8 mouse cellular contexts compared by ENCODE assay signal in genomic region chr11:71052554-71052953, GRCm38 (mm10). TPM values are rescaled to one million over a fixed set of nuclear protein-coding genes. Genes with fewer than 3 reads are reported as not detected.
DNase-seq lines count a peak whose midpoint lies in the region; ATAC-seq lines count a peak whose summit lies in the region.

No protein-coding gene starts in this region.

- DNase-seq in forebrain, embryonic 14.5 days (ENCODE audit: low spot score) = peak; percentile 80
- DNase-seq in forebrain, embryonic 10.5 days (ENCODE audit: extremely low spot score, low spot score) = no peak
- DNase-seq in left cerebral cortex, postnatal 14 days (ENCODE audit: low spot score in 2 of 2) = peak; percentile 30 to 60
- no peak for DNase-seq in left cerebral cortex, adult 11 months (ENCODE audit: low spot score)
- peak; percentile 33 for DNase-seq in ZHBTc4 (ENCODE audit: low read depth, low spot score)
- peak; percentile 24 for DNase-seq in mesoderm, embryonic 11.5 days (ENCODE audit: low read depth, low spot score)
- no peak for DNase-seq in thymus, adult 18-20 months

- no peak overlapping the region for H3K27ac ChIP-seq in forebrain, embryonic 14.5 days (ENCODE audit: low read depth, low read length)
- no peak overlapping the region for H3K27ac ChIP-seq in forebrain, embryonic 10.5 days

- H3K4me1 ChIP-seq in forebrain, embryonic 14.5 days (ENCODE audit: control insufficient read depth, insufficient read depth, low read length) = no peaks in the 10 kb centered on the region
- H3K4me1 ChIP-seq in forebrain, embryonic 10.5 days = no peaks in the 10 kb centered on the region

- no peaks in the 10 kb centered on the region for H3K27me3 ChIP-seq in forebrain, embryonic 14.5 days (replicated peaks; ENCODE audit: control insufficient read depth, insufficient read depth, low read length)
- no peaks in the 10 kb centered on the region for H3K27me3 ChIP-seq in forebrain, embryonic 10.5 days (ENCODE audit: poor library complexity, severe bottlenecking)

- 3% methylated on average over 1 of the region's 1 CpGs for WGBS in forebrain, embryonic 14.5 days
- WGBS in forebrain, embryonic 10.5 days = 7% methylated on average over 1 of the region's 1 CpGs

- H3K4me2 ChIP-seq in forebrain, embryonic 14.5 days (ENCODE audit: low read length) = no peak overlapping the region

- H3K9me3 ChIP-seq in forebrain, embryonic 14.5 days (replicated peaks; ENCODE audit: control insufficient read depth, low read length) = no peaks in the 10 kb centered on the region
- H3K9me3 ChIP-seq in forebrain, embryonic 10.5 days = no peaks in the 10 kb centered on the region

- ATAC-seq in forebrain, embryonic 14.5 days = peak; percentile 32; the same call in 1 of the 2 replicates
- ATAC-seq in activated CD4-positive, CD25-positive, alpha-beta regulatory T cell, adult 4 months = no peak

- H3K36me3 ChIP-seq in forebrain, embryonic 14.5 days (ENCODE audit: control insufficient read depth, insufficient read depth, low read length) = no peaks in the 10 kb centered on the region
- no peaks in the 10 kb centered on the region for H3K36me3 ChIP-seq in forebrain, embryonic 10.5 days (replicated peaks)

- no peak overlapping the region for H3K9ac ChIP-seq in forebrain, embryonic 14.5 days (ENCODE audit: low read length)

- no peak overlapping the region for H3K4me3 ChIP-seq in forebrain, embryonic 14.5 days (ENCODE audit: low read depth, low read length)
- H3K4me3 ChIP-seq in forebrain, embryonic 10.5 days = no peak overlapping the region

- intact Hi-C loops in left cerebral cortex, postnatal 14 days (cut with DNase I) = loop anchor here (5.0 kb wide), 1 partner anchor 35 kb away; the partner anchor contains the start of genes Derl2 and Mis12

RNA-seq across cellular contexts. Expression of gene 6330403K07Rik, which starts 19.2 kb away (rescaled TPM):
- 336 and 342 TPM in 2 replicates for polyA plus RNA-seq in forebrain, embryonic 14.5 days (2014; fragmentation: Nextera tagmentation; extraction: Ambion mirVana)
- polyA plus RNA-seq in forebrain, embryonic 10.5 days (2016; fragmentation: Nextera tagmentation; extraction: Ambion mirVana) = 105 and 112 TPM in 2 replicates
- total RNA-seq in left cerebral cortex, postnatal 14 days (2021) = 100 to 1,000 TPM; 137 to 158 TPM
- 10 to 100 TPM in 1 of 2 experiments, 1 to 10 TPM in 1; 9.0 to 22.7 TPM for polyA plus RNA-seq in activated CD4-positive, CD25-positive, alpha-beta regulatory T cell, adult 4 months (2017; shearing (Covaris generic))

RNA-seq across cellular contexts. Expression of gene Derl2, which starts 32.9 kb away (rescaled TPM):
- polyA plus RNA-seq in forebrain, embryonic 14.5 days (2014; fragmentation: Nextera tagmentation; extraction: Ambion mirVana) = 28.8 and 34.4 TPM in 2 replicates
- 32.4 and 42.5 TPM in 2 replicates for polyA plus RNA-seq in forebrain, embryonic 10.5 days (2016; fragmentation: Nextera tagmentation; extraction: Ambion mirVana)
- 10 to 100 TPM; 21.4 to 23.7 TPM for total RNA-seq in left cerebral cortex, postnatal 14 days (2021)
- polyA plus RNA-seq in activated CD4-positive, CD25-positive, alpha-beta regulatory T cell, adult 4 months (2017; shearing (Covaris generic)) = 100 to 1,000 TPM; 128 to 130 TPM

RNA-seq across cellular contexts. Expression of gene Mis12, which starts 33.1 kb away (rescaled TPM):
- 25.8 and 27.1 TPM in 2 replicates for polyA plus RNA-seq in forebrain, embryonic 14.5 days (2014; fragmentation: Nextera tagmentation; extraction: Ambion mirVana)
- polyA plus RNA-seq in forebrain, embryonic 10.5 days (2016; fragmentation: Nextera tagmentation; extraction: Ambion mirVana) = 67.8 and 73.9 TPM in 2 replicates
- 10 to 100 TPM; 11.2 to 12.5 TPM for total RNA-seq in left cerebral cortex, postnatal 14 days (2021)
- 10 to 100 TPM; 14.3 to 22.6 TPM for polyA plus RNA-seq in activated CD4-positive, CD25-positive, alpha-beta regulatory T cell, adult 4 months (2017; shearing (Covaris generic))

RNA-seq across cellular contexts. Expression of gene Dhx33, which starts 48.3 kb away (rescaled TPM):
- 11.9 and 15.3 TPM in 2 replicates for polyA plus RNA-seq in forebrain, embryonic 14.5 days (2014; fragmentation: Nextera tagmentation; extraction: Ambion mirVana)
- 27.5 and 28.6 TPM in 2 replicates for polyA plus RNA-seq in forebrain, embryonic 10.5 days (2016; fragmentation: Nextera tagmentation; extraction: Ambion mirVana)
- 10 to 100 TPM; 18.8 to 20.6 TPM for total RNA-seq in left cerebral cortex, postnatal 14 days (2021)
- polyA plus RNA-seq in activated CD4-positive, CD25-positive, alpha-beta regulatory T cell, adult 4 months (2017; shearing (Covaris generic)) = 1 to 10 TPM; 5.2 to 5.7 TPM

Comparison
In these comparisons a context has a peak if more than half of its experiments do, and no peak if none do; other contexts are left out.
1. DNase-seq: peak in forebrain, embryonic 14.5 days (single experiment), left cerebral cortex, postnatal 14 days (2 of 2), ZHBTc4 (single experiment) and mesoderm, embryonic 11.5 days (single experiment); none in forebrain, embryonic 10.5 days (single experiment), left cerebral cortex, adult 11 months (single experiment) and thymus, adult 18-20 months (0 of 2).